Mouse (Mus musculus): ENCODE results near the gene Tex19.1. TPM values are rescaled to one million over a fixed set of nuclear protein-coding genes. Genes with fewer than 3 reads are reported as not detected.

Gene Tex19.1
- total and polyA plus RNA-seq, 2 experiments from 2014 or later: not detected

- Histone ChIP-seq H3K27ac (ENCODE audit: low read depth) (no peak overlapping the region), H3K9ac (replicated peaks; ENCODE audit: low read depth, low read length) (no peak overlapping the region), H3K4me2 (ENCODE audit: low read depth, low read length) (no peak overlapping the region), H3K36me3 (replicated peaks; ENCODE audit: control insufficient read depth, insufficient read depth, low read length) (no peaks in the 10 kb centered on the region), H3K27me3 (ENCODE audit: control insufficient read depth, insufficient read depth, low read length) (no peaks in the 10 kb centered on the region), H3K4me3 (ENCODE audit: low read depth, low read length) (no peak overlapping the region), H3K4me1 (ENCODE audit: control insufficient read depth, insufficient read depth) (peaks cover 15% of the 10 kb centered on the region), H3K9me3 (replicated peaks; ENCODE audit: control insufficient read depth, low read length) (no peaks in the 10 kb centered on the region)
- 0% methylated on average over 2 of the region's 2 CpGs for WGBS
- DNase-seq (ENCODE audit: low spot score) (peak; percentile 83), ATAC-seq (ENCODE audit: insufficient read depth, low read depth) (peak; percentile 90)
- TF ChIP-seq EP300 (IDR thresholded peaks at IDR 0.05; ENCODE audit: low read depth) (no peak; the same call in 1 of the 2 replicates), CTCF (IDR thresholded peaks at IDR 0.05; ENCODE audit: low read depth) (no peak)
Measured at GRCm38 (mm10) chr11:121109986-121110385, 36.0 kb upstream of the Tex19.1 start.

GRCm38 (mm10) chr11:121111051-121111450 is 34.9 kb upstream of the Tex19.1 start:
- Histone ChIP-seq H3K4me3 (ENCODE audit: low read depth, low read length) (no peak overlapping the region), H3K9ac (replicated peaks; ENCODE audit: low read depth, low read length) (no peak overlapping the region), H3K27ac (ENCODE audit: low read depth) (no peak overlapping the region), H3K36me3 (replicated peaks; ENCODE audit: control insufficient read depth, insufficient read depth, low read length) (no peaks in the 10 kb centered on the region), H3K27me3 (ENCODE audit: control insufficient read depth, insufficient read depth, low read length) (no peaks in the 10 kb centered on the region), H3K4me1 (ENCODE audit: control insufficient read depth, insufficient read depth) (peaks cover 15% of the 10 kb centered on the region), H3K4me2 (ENCODE audit: low read depth, low read length) (no peak overlapping the region), H3K9me3 (replicated peaks; ENCODE audit: control insufficient read depth, low read length) (no peaks in the 10 kb centered on the region)
- no peak for DNase-seq (ENCODE audit: low spot score)
- no peak for TF ChIP-seq CTCF (IDR thresholded peaks at IDR 0.05; ENCODE audit: low read depth)
- 77% methylated on average over 3 of the region's 3 CpGs for WGBS
- ATAC-seq (ENCODE audit: insufficient read depth, low read depth): no peak

GRCm38 (mm10) chr11:121111601-121112000 is 34.3 kb upstream of the Tex19.1 start:
- ATAC-seq (ENCODE audit: insufficient read depth, low read depth): no peak
- DNase-seq (ENCODE audit: low spot score): no peak
- no peaks in the 10 kb centered on the region for H3K9me3 ChIP-seq (replicated peaks; ENCODE audit: control insufficient read depth, low read length)
- H3K27ac ChIP-seq (ENCODE audit: low read depth): no peak overlapping the region
- peaks cover 15% of the 10 kb centered on the region for H3K4me1 ChIP-seq (ENCODE audit: control insufficient read depth, insufficient read depth)
- WGBS: 72% methylated on average over 1 of the region's 1 CpGs
- H3K27me3 ChIP-seq (ENCODE audit: control insufficient read depth, insufficient read depth, low read length): no peaks in the 10 kb centered on the region
- H3K4me3 ChIP-seq (ENCODE audit: low read depth, low read length): no peak overlapping the region
- H3K9ac ChIP-seq (replicated peaks; ENCODE audit: low read depth, low read length): no peak overlapping the region
- no peak for TF ChIP-seq EP300 (IDR thresholded peaks at IDR 0.05; ENCODE audit: low read depth)
- TF ChIP-seq CTCF (IDR thresholded peaks at IDR 0.05; ENCODE audit: low read depth): no peak
- H3K36me3 ChIP-seq (replicated peaks; ENCODE audit: control insufficient read depth, insufficient read depth, low read length): no peaks in the 10 kb centered on the region
- H3K4me2 ChIP-seq (ENCODE audit: low read depth, low read length): no peak overlapping the region

GRCm38 (mm10) chr11:121112091-121112775 is 33.7 kb upstream of the Tex19.1 start:
- no peak for DNase-seq (ENCODE audit: low spot score)
- peaks cover 15% of the 10 kb centered on the region for H3K4me1 ChIP-seq (ENCODE audit: control insufficient read depth, insufficient read depth)
- no peaks in the 10 kb centered on the region for H3K9me3 ChIP-seq (replicated peaks; ENCODE audit: control insufficient read depth, low read length)
- TF ChIP-seq EP300 (IDR thresholded peaks at IDR 0.05; ENCODE audit: low read depth): no peak
- TF ChIP-seq CTCF (IDR thresholded peaks at IDR 0.05; ENCODE audit: low read depth): no peak
- H3K4me2 ChIP-seq (ENCODE audit: low read depth, low read length): no peak overlapping the region
- no peak overlapping the region for H3K27ac ChIP-seq (ENCODE audit: low read depth)
- no peaks in the 10 kb centered on the region for H3K36me3 ChIP-seq (replicated peaks; ENCODE audit: control insufficient read depth, insufficient read depth, low read length)
- WGBS: 74% methylated on average over 5 of the region's 5 CpGs
- H3K4me3 ChIP-seq (ENCODE audit: low read depth, low read length): no peak overlapping the region
- no peaks in the 10 kb centered on the region for H3K27me3 ChIP-seq (ENCODE audit: control insufficient read depth, insufficient read depth, low read length)
- no peak for ATAC-seq (ENCODE audit: insufficient read depth, low read depth)
- H3K9ac ChIP-seq (replicated peaks; ENCODE audit: low read depth, low read length): no peak overlapping the region

GRCm38 (mm10) chr11:121118106-121118505 is 27.8 kb upstream of the Tex19.1 start:
- Histone ChIP-seq H3K36me3 (replicated peaks; ENCODE audit: control insufficient read depth, insufficient read depth, low read length) (no peaks in the 10 kb centered on the region), H3K27me3 (ENCODE audit: control insufficient read depth, insufficient read depth, low read length) (no peaks in the 10 kb centered on the region), H3K9me3 (replicated peaks; ENCODE audit: control insufficient read depth, low read length) (no peaks in the 10 kb centered on the region), H3K4me2 (ENCODE audit: low read depth, low read length) (no peak overlapping the region), H3K4me1 (ENCODE audit: control insufficient read depth, insufficient read depth) (peaks cover 13% of the 10 kb centered on the region; the same call in 1 of the 2 replicates), H3K9ac (replicated peaks; ENCODE audit: low read depth, low read length) (no peak overlapping the region), H3K4me3 (ENCODE audit: low read depth, low read length) (no peak overlapping the region), H3K27ac (ENCODE audit: low read depth) (no peak overlapping the region)
- 92% methylated on average over 18 of the region's 18 CpGs for WGBS
- ATAC-seq (ENCODE audit: insufficient read depth, low read depth) (no peak), DNase-seq (ENCODE audit: low spot score) (no peak)
- no peak for TF ChIP-seq EP300 (IDR thresholded peaks at IDR 0.05; ENCODE audit: low read depth)
- TF ChIP-seq CTCF (IDR thresholded peaks at IDR 0.05; ENCODE audit: low read depth): no peak

- Histone ChIP-seq H3K9me3 (replicated peaks; ENCODE audit: control insufficient read depth, low read length) (no peaks in the 10 kb centered on the region), H3K9ac (replicated peaks; ENCODE audit: low read depth, low read length) (no peak within 1 kb of the TSS), H3K27me3 (ENCODE audit: control insufficient read depth, insufficient read depth, low read length) (no peaks in the 10 kb centered on the region), H3K36me3 (replicated peaks; ENCODE audit: control insufficient read depth, insufficient read depth, low read length) (no peaks in the 10 kb centered on the region), H3K4me3 (ENCODE audit: low read depth, low read length) (no peak within 1 kb of the TSS), H3K4me1 (ENCODE audit: control insufficient read depth, insufficient read depth) (peaks cover 13% of the 10 kb centered on the region; the same call in 1 of the 2 replicates), H3K4me2 (ENCODE audit: low read depth, low read length) (no peak within 1 kb of the TSS), H3K27ac (ENCODE audit: low read depth) (no peak within 1 kb of the TSS)
- 79% methylated on average over 3 of the region's 3 CpGs for WGBS
- ATAC-seq (ENCODE audit: insufficient read depth, low read depth) (no peak), DNase-seq (ENCODE audit: low spot score) (no peak)
- TF ChIP-seq EP300 (IDR thresholded peaks at IDR 0.05; ENCODE audit: low read depth): no peak
- no peak for TF ChIP-seq CTCF (IDR thresholded peaks at IDR 0.05; ENCODE audit: low read depth)
Measured at GRCm38 (mm10) chr11:121118577-121118976, 27.4 kb upstream of the Tex19.1 start, which contains the start of gene Tex19.2. Gene Tex19.2, minus strand, starts transcription at chr11:121118677.

Measured in heart, postnatal 0 days (tissue).